Mouse (Mus musculus) cerebellum, adult 11 months (tissue): ENCODE measurements at regions not wholly inside any gene's neighbourhood (a gene's known extent, or its start where the extent isn't known, plus 50 kb on each side); places are given as distances from the start of the nearest gene placed in this dataset.

Source experiments
- DNase-seq: peaks from one replicate; pipeline ENCODE4 v3.0.0; 2022

GRCm38 (mm10) chr15:50942429-50942828, 2942.3 kb upstream of the Gm7489 start:
- no peak for DNase-seq

- no peak for DNase-seq
Observed at GRCm38 (mm10) chr15:50944976-50945375, 2939.7 kb upstream of the Gm7489 start.

- no peak for DNase-seq
Observed at GRCm38 (mm10) chr15:50959109-50959508, 2925.6 kb upstream of the Gm7489 start.

- no peak for DNase-seq
Observed at GRCm38 (mm10) chr15:50963606-50964005, 2921.1 kb upstream of the Gm7489 start.

GRCm38 (mm10) chr15:50964236-50964635, 2920.5 kb upstream of the Gm7489 start:
- no peak for DNase-seq

- DNase-seq: no peak
Observed at GRCm38 (mm10) chr15:50967176-50967575, 2917.5 kb upstream of the Gm7489 start.

GRCm38 (mm10) chr15:50970637-50971036, 2914.1 kb upstream of the Gm7489 start:
- DNase-seq: no peak

- DNase-seq: no peak
Observed at GRCm38 (mm10) chr15:50972593-50972992, 2912.1 kb upstream of the Gm7489 start.

GRCm38 (mm10) chr15:50974002-50974754, 2910.5 kb upstream of the Gm7489 start:
- DNase-seq: no peak

GRCm38 (mm10) chr15:50989457-50989856, 2895.2 kb upstream of the Gm7489 start:
- DNase-seq: no peak

GRCm38 (mm10) chr15:50991667-50992066, 2893.0 kb upstream of the Gm7489 start:
- DNase-seq: no peak

GRCm38 (mm10) chr15:50992246-50992645, 2892.5 kb upstream of the Gm7489 start:
- no peak for DNase-seq

- DNase-seq: no peak
Observed at GRCm38 (mm10) chr15:50993121-50993520, 2891.6 kb upstream of the Gm7489 start.

- DNase-seq: no peak
Observed at GRCm38 (mm10) chr15:50995688-50996087, 2889.0 kb upstream of the Gm7489 start.

- no peak for DNase-seq
Observed at GRCm38 (mm10) chr15:50996296-50996695, 2888.4 kb upstream of the Gm7489 start.

GRCm38 (mm10) chr15:50997209-50997763, 2887.4 kb upstream of the Gm7489 start:
- DNase-seq: peak; percentile 52

GRCm38 (mm10) chr15:51038968-51039367, 2845.7 kb upstream of the Gm7489 start:
- DNase-seq: no peak

GRCm38 (mm10) chr15:51070538-51070937, 2814.2 kb upstream of the Gm7489 start:
- no peak for DNase-seq

- DNase-seq: no peak
Observed at GRCm38 (mm10) chr15:51071132-51071656, 2813.5 kb upstream of the Gm7489 start.

- no peak for DNase-seq
Observed at GRCm38 (mm10) chr15:51073678-51074077, 2811.0 kb upstream of the Gm7489 start.

- DNase-seq: no peak
Observed at GRCm38 (mm10) chr15:51074196-51074595, 2810.5 kb upstream of the Gm7489 start.

- DNase-seq: no peak
Observed at GRCm38 (mm10) chr15:51083677-51084322, 2800.9 kb upstream of the Gm7489 start.

- DNase-seq: no peak
Observed at GRCm38 (mm10) chr15:51092936-51093335, 2791.8 kb upstream of the Gm7489 start.

- no peak for DNase-seq
Observed at GRCm38 (mm10) chr15:51103948-51104347, 2780.8 kb upstream of the Gm7489 start.
